ENCODE assay signal across 19 mouse cellular contexts in the genomic region with DNA sequence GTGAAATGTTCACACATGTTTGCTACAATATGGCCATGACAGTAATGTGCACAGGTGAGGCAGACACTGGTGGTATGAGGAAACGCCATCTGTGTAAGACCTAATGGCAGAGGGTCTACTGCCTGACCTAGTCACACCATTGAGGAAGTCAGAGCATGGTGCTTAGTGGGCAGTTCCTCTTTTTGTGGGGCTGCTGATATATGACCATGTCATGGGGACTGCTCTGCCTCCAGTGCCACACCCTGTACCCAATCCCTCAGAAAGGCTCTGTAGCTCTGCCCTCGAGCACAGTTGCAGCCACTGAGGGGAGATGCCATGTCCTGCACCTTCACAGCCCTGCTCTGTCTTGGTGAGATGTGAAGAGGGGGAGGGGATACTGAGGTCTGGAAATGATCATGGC. TPM values are rescaled to one million over a fixed set of nuclear protein-coding genes. Genes with fewer than 3 reads are reported as not detected.
A peak's percentile ranks its signal among the peaks of the same experiment; 100 is the strongest.
DNase-seq lines count a peak whose midpoint lies in the region; ATAC-seq and TF ChIP-seq lines count a peak whose summit lies in the region.
"Not testable (repeated sequence)": the region's sequence is repeated elsewhere in the genome, so short reads cannot be mapped to it uniquely, and the experiment has no call there.
"Had no signal": no experiment of that assay in that cellular context is flagged by ENCODE, and none has a peak within 500 bp of the region (broad histone marks: within the 10 kb centered on the region; RNA-seq: fewer than 3 reads in every experiment).

No protein-coding gene starts in this region.

- not testable (repeated sequence) for H3K27ac ChIP-seq in liver, embryonic 14.5 days

- WGBS in liver, embryonic 14.5 days (ENCODE audit: insufficient replicate concordance): 19% methylated on average over 2 of the region's 2 CpGs

- TF ChIP-seq EP300 in liver, embryonic 14.5 days (IDR thresholded peaks at IDR 0.05; ENCODE audit: low read depth): not testable (repeated sequence)

- intact Hi-C loops in heart, postnatal 25 days (cut with DNase I): not testable (repeated sequence)

- H3K9ac ChIP-seq in liver, embryonic 14.5 days (replicated peaks): not testable (repeated sequence)

- not testable (repeated sequence) for H3K36me3 ChIP-seq in liver, embryonic 14.5 days (replicated peaks; ENCODE audit: control insufficient read depth, insufficient read depth, low read depth)

- peak; percentile 29 to 34 for DNase-seq in B cell, adult 2 months
- DNase-seq in brain, adult 2 months (ENCODE audit: low read depth, low spot score): peak; percentile 3
- DNase-seq in heart, adult 18-20 months: peak; percentile 9 to 52
- DNase-seq in heart, postnatal 25 days (ENCODE audit: low spot score): peak; percentile 4
- DNase-seq in liver, embryonic 14.5 days (ENCODE audit: low read depth in 3 of 3, low spot score in 3 of 3): peak in 2 of 3 experiments; percentile 3 to 9
- peak; percentile 51 for DNase-seq in lung, postnatal 25 days (ENCODE audit: low spot score)
- DNase-seq in monocyte, adult 2 months (ENCODE audit: low read depth in 1 of 2, low spot score in 2 of 2): peak; percentile 56 to 59
- peak; percentile 6 to 25 for DNase-seq in spleen, postnatal 10 days (ENCODE audit: low spot score in 2 of 2)

- H3K4me2 ChIP-seq in liver, embryonic 14.5 days (ENCODE audit: low read depth): not testable (repeated sequence)

- not testable (repeated sequence) for H3K4me3 ChIP-seq in liver, embryonic 14.5 days (ENCODE audit: insufficient read depth in 1 of 2, low read depth in 2 of 2, low read length in 2 of 2)

- TF ChIP-seq CTCF in liver, embryonic 14.5 days (IDR thresholded peaks at IDR 0.05; ENCODE audit: low read depth): not testable (repeated sequence)

- H3K4me1 ChIP-seq in liver, embryonic 14.5 days (replicated peaks; ENCODE audit: control insufficient read depth in 2 of 2, insufficient read depth in 2 of 2, low read length in 1 of 2): not testable (repeated sequence)

- not testable (repeated sequence) for ATAC-seq in liver, embryonic 14.5 days (ENCODE audit: insufficient read depth)

- not testable (repeated sequence) for H3K9me3 ChIP-seq in liver, embryonic 14.5 days (ENCODE audit: control insufficient read depth, low read length)

- H3K27me3 ChIP-seq in liver, embryonic 14.5 days (ENCODE audit: control insufficient read depth, insufficient read depth, low read length): not testable (repeated sequence)

RNA-seq across cellular contexts. Expression of a gene that starts 36.3 kb away (rescaled TPM):
- total RNA-seq in heart, adult 18-20 months (2021): 1 to 10 TPM in 1 of 2 experiments, under 1 TPM in 1; 0.69 to 1.3 TPM
- 1 to 10 TPM; 1.2 TPM for total RNA-seq in heart, postnatal 25 days (2021)
- 0.16 and 0.24 TPM in 2 replicates for polyA plus RNA-seq in liver, embryonic 14.5 days (2012; rRNA removed)
- polyA plus RNA-seq in liver, embryonic 14.5 days (2014; fragmentation: Nextera tagmentation; extraction: Ambion mirVana): 0.43 and 0.44 TPM in 2 replicates
- total RNA-seq: left cerebral cortex, postnatal 25 days had no signal
- polyA plus RNA-seq: C2C12; embryonic facial prominence, embryonic 11.5 days; forebrain, embryonic 10.5 days; forebrain, embryonic 16.5 days; heart, embryonic 11.5 days; hindbrain, embryonic 13.5 days; kidney, embryonic 16.5 days; midbrain, embryonic 12.5 days; neural tube, embryonic 11.5 days; thymus, postnatal 0 days had no signal

Comparison
In these comparisons a context has a peak if more than half of its experiments do, and no peak if none do; other contexts are left out.
1. DNase-seq: peak in every context shown above with its lines; median percentile 58 in monocyte, adult 2 months; 51 in lung, postnatal 25 days; 32 in B cell, adult 2 months; 30 in heart, adult 18-20 months; 16 in spleen, postnatal 10 days; 6 in liver, embryonic 14.5 days; 4 in heart, postnatal 25 days; 3 in brain, adult 2 months.